Mouse (Mus musculus) gastrocnemius, postnatal 36 days (tissue): Measurements from ENCODE around the gene Rab13. TPM values are rescaled to one million over a fixed set of nuclear protein-coding genes. Genes with fewer than 3 reads are reported as not detected.
"Not testable (repeated sequence)": the region's sequence is repeated elsewhere in the genome, so short reads cannot be mapped to it uniquely, and the experiment has no call there.

Experiments
- DNase-seq, 2 experiments: peaks; one replicate each; pipeline ENCODE4 v3.0.0; 2022
- intact Hi-C: fragments of 180-260 bp; cut with DNase I; formaldehyde crosslinking; loops from one replicate; pipeline ENCODE4 v1.15.1; 2025
- total RNA-seq, 2 experiments: library from RNA; stranded (reverse); gene quantifications; 2 replicates each; pipeline ENCODE4 v1.2.3; 2021

Rab13 gene
- total RNA-seq, 2 experiments from 2014 or later, result 6.1 to 7.1 TPM

- intact Hi-C loops, result loop anchor here (5.0 kb wide), 1 partner anchor 245 kb away; the partner anchor contains the start of gene Npr1
- DNase-seq, result no peak
Observed at GRCm38 (mm10) chr3:90222455-90222854, 9.0 kb downstream of the Rab13 start.

- intact Hi-C loops, result loop anchor here (5.0 kb wide), 1 partner anchor 244 kb away; the partner anchor contains the start of gene Npr1
- no peak for DNase-seq
Observed at GRCm38 (mm10) chr3:90222941-90223340, 9.4 kb downstream of the Rab13 start.

DNA sequence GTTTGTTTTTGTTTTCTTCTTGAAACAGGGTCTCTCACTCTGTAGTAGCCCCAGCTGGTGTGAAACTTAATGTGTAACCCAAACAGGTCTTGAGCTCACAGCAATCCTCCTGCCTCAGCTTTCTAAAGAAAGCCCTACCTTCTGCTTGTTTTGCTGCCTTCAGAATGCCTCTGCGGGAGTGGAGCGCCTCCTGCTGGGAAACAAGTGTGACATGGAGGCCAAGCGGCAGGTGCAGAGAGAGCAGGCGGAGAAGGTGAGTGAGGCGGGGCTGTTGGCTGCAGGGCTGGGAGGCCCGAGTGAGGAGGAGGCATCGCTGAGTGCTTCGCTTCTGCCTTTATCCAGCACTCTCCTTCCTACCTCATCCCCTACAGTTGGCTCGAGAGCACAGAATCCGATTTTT lies 10.8 kb downstream of the Rab13 start:
- no peak for DNase-seq
- intact Hi-C loops, result loop anchor here (5.0 kb wide), 1 partner anchor 243 kb away; the partner anchor contains the start of gene Npr1

DNA sequence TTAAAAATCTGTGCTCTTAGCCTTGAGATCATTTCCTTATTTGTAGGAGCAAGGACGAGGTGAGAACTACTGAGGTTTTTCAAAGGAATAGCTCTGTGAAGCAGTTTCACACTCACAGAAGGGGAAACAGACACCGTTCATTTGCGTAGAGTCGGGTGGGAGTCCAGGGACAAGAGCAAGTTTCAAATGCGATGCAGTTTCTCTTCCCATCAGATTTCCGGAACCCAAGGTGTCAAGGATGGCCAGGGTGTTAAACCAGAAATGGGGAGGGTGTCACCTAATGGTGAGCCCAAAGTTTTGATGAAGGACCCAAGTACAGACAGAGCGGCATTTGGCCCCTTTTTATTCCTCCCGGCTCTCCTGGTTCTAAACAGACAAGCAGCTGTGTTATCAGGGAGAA lies 17.6 kb downstream of the Rab13 start:
- intact Hi-C loops, result no loop called here
- no peak for DNase-seq

GRCm38 (mm10) chr3:90231507-90232333 lies 18.2 kb downstream of the Rab13 start, which contains the start of gene Jtb:
TSS of gene Jtb (plus strand) at chr3:90231597.
- peak; percentile 87 to 90 for DNase-seq
- intact Hi-C loops, result no loop called here

DNA sequence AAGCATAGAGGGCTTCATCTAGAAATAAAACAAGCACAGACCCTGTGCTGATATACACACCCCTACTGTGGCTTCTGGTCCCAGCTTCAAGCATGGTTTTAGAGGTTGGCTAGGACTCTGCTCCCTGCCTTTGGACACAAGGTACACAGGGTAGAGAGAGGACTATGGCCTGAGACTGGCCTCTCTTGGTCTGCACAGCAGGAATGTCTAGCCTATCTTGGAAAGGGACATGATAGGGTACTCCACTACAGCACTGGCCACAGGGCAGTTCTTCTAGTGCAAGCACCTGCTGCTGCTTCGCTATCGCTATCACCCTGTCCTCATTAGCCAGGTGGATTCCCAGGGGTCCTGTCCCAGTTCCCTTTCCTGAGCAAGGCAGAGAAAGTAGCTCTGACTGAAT lies 27.8 kb downstream of the Rab13 start:
- intact Hi-C loops, result no loop called here
- DNase-seq, result no peak

DNA sequence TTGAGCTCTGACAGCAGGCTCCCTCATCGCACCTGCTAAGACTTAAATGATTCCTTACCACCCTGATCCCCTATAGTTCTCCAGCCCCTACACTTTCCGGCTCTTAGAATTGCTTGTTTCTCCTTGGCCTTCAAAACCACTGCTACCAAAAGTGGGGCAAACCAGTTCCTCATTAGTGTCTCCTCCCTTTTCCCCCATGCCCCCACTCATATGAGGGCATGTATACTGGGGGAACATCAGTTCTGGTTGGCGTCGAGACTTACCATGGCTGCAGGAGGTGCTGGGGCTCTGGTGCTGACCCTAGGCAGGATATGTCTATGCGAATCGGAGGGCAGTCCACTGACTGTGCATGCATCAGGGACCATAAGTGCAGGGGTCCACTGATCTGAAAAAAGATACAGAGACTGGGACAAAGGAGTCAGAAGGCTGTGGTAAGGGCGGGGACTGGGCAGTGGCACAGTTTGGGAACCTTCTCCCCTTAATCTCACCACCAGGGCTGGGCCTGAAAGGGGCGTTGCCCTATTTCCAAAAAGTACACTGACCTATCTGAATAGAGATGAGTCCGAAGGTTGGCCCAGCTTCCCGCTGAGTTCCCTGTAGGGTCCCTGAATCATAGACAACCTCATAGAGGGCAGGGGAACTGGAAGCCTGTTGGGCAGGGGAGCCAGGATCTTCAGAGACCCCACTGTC lies 28.3 kb downstream of the Rab13 start:
- intact Hi-C loops, result no loop called here
- DNase-seq, result no peak

DNA sequence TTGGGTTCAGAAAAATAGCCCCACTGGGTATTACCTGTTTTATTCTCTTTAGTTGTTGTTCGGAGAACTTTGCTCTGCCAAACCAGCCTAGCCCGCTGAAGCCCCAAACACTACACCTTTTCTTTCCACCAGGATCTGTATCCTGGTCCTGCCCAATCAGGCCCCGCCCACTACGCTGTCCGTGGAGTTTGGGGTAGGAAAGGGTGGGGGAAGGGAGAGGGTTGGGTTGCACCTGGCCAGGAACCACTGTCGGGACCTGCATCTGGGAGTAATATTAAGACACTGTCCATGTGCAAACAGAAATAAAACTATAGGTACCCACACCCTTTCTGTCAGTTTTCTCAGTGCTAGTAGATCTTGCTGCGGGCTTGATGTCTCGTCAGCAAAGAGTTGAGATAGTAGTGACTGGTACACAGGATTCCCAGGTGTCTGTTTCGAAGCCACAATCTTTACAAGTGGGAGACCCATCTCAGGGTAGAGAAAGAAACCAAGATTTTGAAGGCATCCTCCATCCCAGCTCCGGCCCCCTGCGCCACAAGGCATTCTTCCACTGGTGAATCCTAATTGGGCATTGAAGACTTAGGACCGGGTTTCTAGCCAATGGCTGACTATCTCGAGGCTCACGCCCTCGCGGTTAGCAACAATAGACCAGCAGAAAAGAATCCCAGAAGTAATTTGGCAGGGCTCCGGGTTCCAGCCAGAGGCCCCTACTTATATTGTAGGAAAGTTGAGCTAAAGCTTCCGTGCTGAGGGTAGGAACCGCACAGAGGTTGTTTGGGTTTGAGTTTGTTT lies 29.7 kb downstream of the Rab13 start, which contains the start of gene Creb3l4:
Gene Creb3l4 (minus strand): TSS at position 529 of the 792 bp plus-strand sequence.
- intact Hi-C loops, result no loop called here
- DNase-seq, result no peak

GRCm38 (mm10) chr3:90245406-90245805 lies 31.9 kb downstream of the Rab13 start:
- intact Hi-C loops, result no loop called here
- DNase-seq, result no peak

DNA sequence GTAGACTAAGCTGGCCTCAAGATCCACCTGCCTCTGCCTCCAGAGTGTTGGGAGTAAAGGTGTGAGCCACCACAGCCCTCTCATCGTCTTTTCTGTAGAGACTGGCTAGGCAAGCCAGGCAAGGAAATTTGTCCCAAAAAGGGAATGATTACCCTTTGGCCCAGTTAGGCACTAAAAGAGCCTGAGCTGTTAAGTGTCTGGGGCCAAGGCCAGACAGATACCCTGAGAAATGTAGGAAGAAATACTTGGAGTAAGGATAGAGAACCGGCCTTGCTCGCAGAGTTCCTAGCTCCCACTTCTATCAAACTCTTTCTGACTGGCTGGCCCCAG lies 34.1 kb downstream of the Rab13 start:
- no peak for DNase-seq
- intact Hi-C loops, result no loop called here

GRCm38 (mm10) chr3:90247960-90248745 lies 34.7 kb downstream of the Rab13 start, which contains the start of gene Slc39a1:
TSS of gene Slc39a1 (plus strand) at chr3:90248172.
- intact Hi-C loops, result no loop called here

DNA sequence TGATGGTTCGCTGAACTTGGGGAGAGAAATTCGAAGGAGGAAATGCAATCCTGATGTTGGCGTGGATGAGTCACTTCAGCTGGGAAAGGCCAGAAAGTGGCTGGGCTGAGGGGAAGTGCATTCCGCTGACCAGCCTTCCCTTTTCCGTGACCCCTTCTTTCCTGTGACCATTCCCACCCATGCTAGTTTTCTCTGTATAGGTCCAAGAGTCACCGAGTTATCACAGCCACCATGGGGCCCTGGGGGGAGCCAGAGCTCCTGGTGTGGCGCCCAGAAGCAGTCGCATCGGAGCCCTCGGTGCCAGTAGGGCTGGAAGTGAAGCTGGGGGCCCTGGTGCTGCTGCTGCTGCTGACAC lies 35.2 kb downstream of the Rab13 start:
- intact Hi-C loops, result no loop called here
- no peak for DNase-seq

More at GRCm38 (mm10) chr3:90247960-90248745, 34.7 kb downstream of the Rab13 start, which contains the start of gene Slc39a1:
- DNase-seq, result peak; percentile 88 to 91

DNA sequence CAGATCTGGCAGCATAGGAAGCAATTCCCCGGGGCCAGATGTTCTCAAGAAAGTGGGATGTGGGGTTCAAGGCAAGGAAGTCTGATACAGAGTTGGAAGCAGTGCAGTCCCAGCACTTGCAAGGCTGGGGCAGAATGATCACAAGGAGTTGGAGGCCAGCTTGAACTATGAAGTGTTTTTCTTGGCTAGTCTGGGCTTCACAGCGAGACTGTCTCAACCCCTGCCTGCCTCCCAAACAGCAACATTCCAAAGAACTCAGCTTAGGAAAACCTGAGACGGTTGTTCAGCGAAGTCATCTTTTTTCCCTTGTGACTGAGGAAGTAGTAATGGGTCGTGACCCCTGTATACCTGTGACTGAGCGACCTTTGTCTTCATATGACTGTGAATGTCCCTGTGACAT lies 37.3 kb downstream of the Rab13 start:
- intact Hi-C loops, result no loop called here
- no peak for DNase-seq

DNA sequence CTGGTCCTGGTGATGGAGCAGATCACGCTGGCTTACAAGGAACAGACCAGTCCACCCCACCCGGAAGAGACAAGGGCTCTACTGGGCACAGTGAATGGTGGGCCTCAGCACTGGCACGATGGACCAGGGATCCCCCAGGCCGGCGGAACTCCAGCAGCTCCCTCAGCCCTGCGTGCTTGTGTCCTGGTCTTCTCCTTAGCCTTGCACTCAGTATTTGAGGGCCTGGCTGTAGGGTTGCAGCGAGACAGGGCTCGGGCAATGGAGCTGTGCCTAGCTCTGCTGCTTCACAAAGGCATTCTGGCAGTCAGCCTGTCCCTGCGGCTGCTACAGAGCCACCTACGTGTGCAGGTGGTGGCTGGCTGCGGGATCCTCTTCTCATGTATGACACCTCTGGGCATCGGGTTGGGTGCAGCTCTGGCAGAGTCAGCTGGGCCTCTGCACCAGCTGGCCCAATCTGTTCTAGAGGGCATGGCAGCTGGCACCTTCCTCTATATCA lies 38.3 kb downstream of the Rab13 start:
- DNase-seq, intact Hi-C loops: not testable (repeated sequence)

DNA sequence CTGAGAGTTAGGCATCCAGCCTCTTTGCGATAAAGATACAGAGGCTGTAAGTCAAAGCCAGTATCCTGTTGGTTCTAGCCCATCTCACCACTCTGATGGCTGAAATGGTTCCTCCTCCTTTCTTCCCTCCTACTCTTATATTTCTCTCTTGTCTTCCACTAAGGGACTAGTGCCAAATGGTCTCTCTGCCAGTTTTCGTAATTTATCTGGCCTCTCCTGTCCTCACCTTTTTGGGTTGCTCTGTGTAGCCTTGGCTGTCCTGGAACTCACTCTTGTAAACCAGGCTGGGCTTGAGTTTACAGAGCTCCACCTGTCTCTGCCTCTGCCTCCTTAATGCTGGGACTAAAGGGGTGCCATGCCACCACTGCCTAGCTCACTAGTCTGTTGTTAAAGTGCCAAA lies 39.2 kb downstream of the Rab13 start:
- DNase-seq, intact Hi-C loops: not testable (repeated sequence)

DNA sequence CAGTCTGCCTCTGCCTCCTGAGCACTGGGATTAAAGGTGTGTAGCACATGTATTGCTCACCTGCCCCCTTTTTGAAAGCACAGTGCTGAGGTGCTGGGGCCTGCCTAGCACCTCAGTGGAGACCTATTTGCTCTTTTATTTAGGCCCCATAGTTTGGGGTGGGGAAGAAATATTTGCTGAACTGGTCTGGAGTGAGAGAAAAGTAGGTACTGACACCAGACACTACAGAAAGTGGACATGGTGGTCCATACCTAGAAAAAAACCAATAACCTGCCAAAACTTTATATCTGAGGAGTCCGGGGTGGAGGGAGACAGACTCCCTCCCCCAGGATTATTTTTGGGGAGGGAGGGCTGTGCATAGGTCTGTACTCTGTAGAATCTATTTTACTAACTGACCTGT lies 39.7 kb downstream of the Rab13 start:
- intact Hi-C loops, DNase-seq: not testable (repeated sequence)

- DNase-seq, result peak; percentile 86 to 94
- intact Hi-C loops, result no loop called here
Observed at GRCm38 (mm10) chr3:90253653-90254418, 40.3 kb downstream of the Rab13 start, which contains the start of gene Crtc2. TSS of gene Crtc2 (plus strand) at chr3:90254163.

DNA sequence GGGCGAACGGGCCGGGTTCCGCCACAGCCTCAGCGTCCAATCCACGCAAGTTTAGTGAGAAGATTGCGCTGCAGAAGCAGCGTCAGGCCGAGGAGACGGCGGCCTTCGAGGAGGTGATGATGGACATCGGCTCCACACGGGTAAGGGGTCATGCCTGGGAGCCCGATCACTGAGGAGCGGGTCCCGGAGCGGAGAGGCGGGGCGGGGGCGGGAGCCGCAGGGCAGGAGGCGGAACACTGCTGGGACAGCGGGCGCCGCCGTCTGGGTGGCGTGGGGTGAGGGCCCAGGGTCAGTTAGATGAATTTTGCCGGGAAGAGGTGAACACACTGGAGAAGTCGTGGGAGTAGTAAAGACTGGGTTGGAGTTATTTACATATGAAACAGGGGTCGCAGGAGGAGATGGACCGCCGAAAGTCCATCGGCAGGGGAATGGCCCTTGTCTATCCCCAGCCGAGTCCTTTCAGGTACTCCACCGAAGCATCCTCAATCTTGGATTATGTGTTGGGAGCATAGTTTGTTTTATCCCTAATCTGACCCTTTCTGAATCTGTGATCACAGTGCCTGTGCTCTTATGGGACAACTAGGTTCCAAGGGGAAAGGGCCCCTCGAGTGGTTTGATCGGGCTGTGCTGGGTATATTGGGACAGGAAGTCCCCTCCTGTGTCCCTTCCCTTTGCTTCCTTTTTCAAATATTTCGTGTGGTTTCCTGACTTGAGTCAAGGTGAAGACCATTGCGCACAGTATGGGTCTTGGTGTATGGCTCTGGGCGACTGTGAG lies 41.1 kb downstream of the Rab13 start:
- intact Hi-C loops, result no loop called here
- DNase-seq, result no peak
